Mouse (Mus musculus) heart, adult 2 months (tissue): ENCODE measurements around the gene Fstl3.

Experiments used
- CTCF ChIP-seq: fragments of 200-600 bp; IDR thresholded peaks from 2 replicates; pipeline ENCODE4 v1.8.1; 2022; ENCODE audit warnings: antibody characterized with exemption, mild to moderate bottlenecking, moderate library complexity
- EP300 ChIP-seq: fragments of 200-500 bp; IDR thresholded peaks from 2 replicates; pipeline ENCODE4 v1.6.1; 2011; ENCODE audit warnings: low read depth, low read length, control low read depth; ENCODE audit not compliant: insufficient read depth

DNA sequence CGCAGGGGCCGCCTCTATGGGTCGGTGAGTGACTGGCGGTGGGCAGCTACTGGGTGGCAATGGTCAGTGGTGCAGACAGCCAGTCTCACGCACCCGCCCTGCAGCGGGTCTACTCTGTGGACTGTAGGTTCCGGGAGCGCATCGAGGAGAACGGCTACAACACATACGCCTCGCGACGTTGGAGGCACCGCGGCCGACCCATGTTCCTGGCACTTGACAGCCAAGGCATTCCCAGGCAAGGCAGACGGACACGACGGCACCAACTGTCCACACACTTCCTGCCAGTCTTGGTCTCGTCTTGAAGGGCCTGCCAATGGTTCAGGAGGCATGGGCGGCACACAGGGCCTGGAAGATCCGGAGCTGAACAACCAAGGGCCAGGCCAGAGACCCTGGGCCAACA lies 20.4 kb upstream of the Fstl3 start:
- TF ChIP-seq CTCF = no peak
- no peak for TF ChIP-seq EP300
